Mouse (Mus musculus) CD4-positive naive resting alpha-beta T cell, adult 57 days (primary cell): ENCODE data around the gene 1700018F24Rik. TPM values are rescaled to one million over a fixed set of nuclear protein-coding genes. Genes with fewer than 3 reads are reported as not detected.

Experiments used
- total RNA-seq: library from RNA; stranded (reverse); gene quantifications from one replicate; pipeline ENCODE4 v1.2.4, GENCODE M21; 2023

1700018F24Rik gene
- not detected for total RNA-seq

GRCm38 (mm10) chr5:145042690-145043089 is at the start of gene 1700018F24Rik:
Gene 1700018F24Rik, plus strand, starts transcription at chr5:145042990.

GRCm38 (mm10) chr5:145032391-145032790 is 10.4 kb upstream of the 1700018F24Rik start, which contains the start of gene Gm4871:
Gene Gm4871, minus strand, starts transcription at chr5:145032754.

GRCm38 (mm10) chr5:145083632-145084451 is 41.1 kb downstream of the 1700018F24Rik start, which contains the start of the genes Arpc1a and Kpna7:
Gene Arpc1a, plus strand, starts transcription at chr5:145083830.
Gene Kpna7, minus strand, starts transcription at chr5:145084030.

Other genes starting within 250 kb of the 1700018F24Rik start
- 69.1 TPM for gene Smurf1, start 77.1 kb upstream of the 1700018F24Rik start, total RNA-seq
- gene Gm4871, start 10.2 kb upstream of the 1700018F24Rik start, total RNA-seq: not detected
- 92.6 TPM for gene Arpc1a, start 40.8 kb downstream of the 1700018F24Rik start, total RNA-seq
- not detected for gene Kpna7, start 41.0 kb downstream of the 1700018F24Rik start, total RNA-seq
- 379 TPM for gene Arpc1b, start 71.2 kb downstream of the 1700018F24Rik start, total RNA-seq
- 43.2 TPM for gene Pdap1, start 97.2 kb downstream of the 1700018F24Rik start, total RNA-seq
- gene Bud31, start 97.4 kb downstream of the 1700018F24Rik start, total RNA-seq: 224 TPM
- gene Ptcd1, start 124.1 kb downstream of the 1700018F24Rik start, total RNA-seq: 22.3 TPM
- 41.4 TPM for gene Cpsf4, start 124.2 kb downstream of the 1700018F24Rik start, total RNA-seq
- gene Atp5j2, start 149.1 kb downstream of the 1700018F24Rik start, total RNA-seq: 148 TPM
- 49.5 TPM for gene Zkscan14, start 158.9 kb downstream of the 1700018F24Rik start, total RNA-seq
- gene Zkscan5, start 161.6 kb downstream of the 1700018F24Rik start, total RNA-seq: 10.5 TPM
- gene Zfp655, start 188.7 kb downstream of the 1700018F24Rik start, total RNA-seq: 68.9 TPM
- gene Zscan25, start 237.5 kb downstream of the 1700018F24Rik start, total RNA-seq: 36.8 TPM